Mouse (Mus musculus) mesoderm, embryonic 11.5 days (tissue): ENCODE results near the gene Hat1.

Source experiments
- DNase-seq: peaks from one replicate; pipeline ENCODE4 v3.0.0-alpha.2; 2012; ENCODE audit warnings: low read depth, low spot score

Hat1 gene

GRCm38 (mm10) chr2:71462553-71462952 is 73.8 kb downstream of the Hat1 start:
- DNase-seq: no peak

- no peak for DNase-seq
Observed at GRCm38 (mm10) chr2:71466103-71466502, 77.3 kb downstream of the Hat1 start.

DNA sequence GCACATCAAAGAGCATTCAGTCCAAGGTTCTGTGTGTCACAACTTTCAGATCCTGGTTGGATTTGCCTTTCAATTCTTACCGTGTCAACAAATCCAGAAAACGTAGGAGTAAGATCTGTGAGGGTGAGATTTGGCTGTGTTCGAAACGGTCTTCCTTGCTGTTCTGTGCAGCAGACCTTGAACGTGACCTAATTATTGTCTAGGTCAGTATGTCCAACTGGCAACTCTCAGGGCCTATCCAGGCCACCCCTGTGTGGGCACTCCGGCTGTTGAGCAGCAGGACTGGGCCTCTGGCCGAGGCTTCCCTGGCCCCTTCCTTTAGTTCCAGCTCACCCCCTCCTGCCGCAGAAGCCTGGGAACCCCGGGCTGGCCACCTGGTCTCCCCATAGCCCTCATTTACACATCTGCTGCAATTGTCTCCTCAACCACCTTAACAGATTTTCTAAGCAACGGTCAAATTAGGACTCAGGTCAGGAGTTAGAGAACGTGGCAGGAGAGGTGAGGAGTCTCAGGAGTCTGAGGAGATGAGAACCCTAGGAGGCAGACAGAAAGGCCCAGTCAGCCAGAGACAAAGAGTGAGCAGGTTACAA is 78.2 kb downstream of the Hat1 start:
- DNase-seq: no peak

- DNase-seq: no peak
Observed at GRCm38 (mm10) chr2:71471094-71471493, 82.3 kb downstream of the Hat1 start.

- DNase-seq: no peak
Observed at GRCm38 (mm10) chr2:71473830-71474229, 85.1 kb downstream of the Hat1 start.

- DNase-seq: peak; percentile 54
Observed at GRCm38 (mm10) chr2:71474345-71474744, 85.6 kb downstream of the Hat1 start.

DNA sequence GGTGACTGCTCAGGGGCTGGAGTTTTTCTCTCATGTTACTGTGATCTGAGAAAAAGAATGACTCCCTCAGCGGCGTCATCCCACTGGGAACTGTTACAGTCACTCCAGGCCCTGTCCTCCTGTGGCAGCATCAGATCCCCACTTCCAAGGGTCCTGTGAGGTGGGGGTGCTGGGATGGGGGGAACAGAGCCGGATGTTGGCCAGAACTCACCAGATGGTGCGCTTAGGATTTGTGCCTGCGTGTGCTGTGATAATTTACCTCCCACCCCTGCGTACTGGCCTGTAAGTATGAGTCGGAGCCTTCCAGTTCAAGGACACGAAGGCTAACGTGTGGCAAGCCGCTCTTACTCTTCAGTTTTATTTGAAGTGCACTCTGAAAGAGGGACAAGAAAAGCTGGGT is 86.6 kb downstream of the Hat1 start:
- no peak for DNase-seq

DNA sequence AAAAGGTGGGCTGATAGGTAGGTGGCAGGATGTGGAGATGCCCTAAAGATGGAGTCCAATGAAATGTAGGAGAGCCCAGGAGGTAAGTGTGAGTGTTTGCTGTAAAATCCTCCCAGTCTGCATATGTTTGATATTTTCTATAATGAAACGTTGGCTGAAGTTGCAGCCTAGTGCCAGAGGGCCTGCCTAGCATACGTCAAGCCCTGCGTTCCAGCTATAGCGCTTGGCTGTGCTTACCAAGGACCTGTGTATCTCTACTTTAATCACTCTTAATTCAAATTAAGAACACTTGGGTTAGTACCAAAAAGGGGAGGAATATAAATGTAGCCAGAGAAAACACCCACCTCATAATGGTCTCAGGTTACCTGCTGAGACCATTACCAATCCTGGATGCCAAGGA is 87.0 kb downstream of the Hat1 start:
- no peak for DNase-seq

DNA sequence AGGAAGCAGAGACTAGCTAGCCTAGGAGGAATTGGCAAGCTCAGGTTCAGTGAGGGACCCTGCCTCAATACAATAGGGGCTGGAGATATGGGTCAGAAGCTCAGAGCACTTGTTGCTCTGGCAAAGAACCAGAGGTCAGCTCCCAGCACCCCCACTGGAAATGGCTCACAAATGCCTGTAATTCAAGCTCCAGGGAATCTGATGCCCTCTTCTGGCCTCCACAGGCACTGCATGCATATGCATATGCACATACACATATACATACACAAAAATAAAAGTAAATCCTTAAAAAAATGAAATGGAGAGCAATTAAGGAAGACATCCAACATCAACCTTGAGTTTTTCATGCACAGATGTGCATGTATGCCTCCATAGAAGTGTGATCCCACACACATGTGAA is 89.0 kb downstream of the Hat1 start:
- no peak for DNase-seq

GRCm38 (mm10) chr2:71479917-71480316 is 91.2 kb downstream of the Hat1 start:
- peak; percentile 37 for DNase-seq

GRCm38 (mm10) chr2:71481825-71482224 is 93.1 kb downstream of the Hat1 start:
- DNase-seq: no peak

DNA sequence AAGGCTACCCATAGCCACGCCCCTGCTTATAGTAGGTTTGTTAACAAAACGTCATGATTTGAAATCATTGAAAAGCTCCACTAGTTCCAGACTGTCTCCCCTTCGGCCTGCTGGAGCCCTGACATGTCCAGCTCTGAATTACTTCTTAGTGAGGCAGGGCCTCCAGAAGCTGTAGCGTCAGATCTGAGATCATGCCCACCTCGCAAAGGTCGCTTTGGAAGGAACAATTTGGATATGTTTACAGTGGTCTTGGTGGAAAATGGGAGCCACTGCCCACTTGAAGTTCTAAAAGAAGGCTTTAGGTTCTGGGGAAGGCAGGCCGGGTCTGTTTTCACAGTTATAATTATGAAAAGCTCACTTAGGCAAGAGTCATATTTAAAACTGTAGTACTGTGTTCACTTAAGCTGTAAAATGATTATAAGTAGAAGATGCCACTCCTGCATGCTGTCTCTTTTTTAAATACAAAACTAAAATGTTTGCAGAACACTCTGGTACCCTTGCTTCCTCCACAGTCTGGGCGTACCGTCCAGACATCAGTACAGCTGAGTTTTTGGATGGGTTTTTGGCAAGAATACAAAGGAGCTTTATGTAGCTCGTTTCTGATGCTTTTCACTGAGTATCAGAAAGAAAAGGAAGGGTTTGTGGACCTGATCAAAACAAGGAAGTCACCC is 94.4 kb downstream of the Hat1 start:
- DNase-seq: no peak

GRCm38 (mm10) chr2:71483717-71484066 is 94.9 kb downstream of the Hat1 start:
- peak; percentile 34 for DNase-seq
